Mouse (Mus musculus) induced T-regulatory cell, adult 2 months (primary cell): ENCODE measurements around the gene Mindy4.
A peak's percentile ranks its signal among the peaks of the same experiment; 100 is the strongest.

ENCODE experiments used
- DNase-seq: peaks from one replicate; pipeline ENCODE4 v3.0.0-alpha.2; 2012; ENCODE audit warnings: low read depth

Mindy4 gene

DNA sequence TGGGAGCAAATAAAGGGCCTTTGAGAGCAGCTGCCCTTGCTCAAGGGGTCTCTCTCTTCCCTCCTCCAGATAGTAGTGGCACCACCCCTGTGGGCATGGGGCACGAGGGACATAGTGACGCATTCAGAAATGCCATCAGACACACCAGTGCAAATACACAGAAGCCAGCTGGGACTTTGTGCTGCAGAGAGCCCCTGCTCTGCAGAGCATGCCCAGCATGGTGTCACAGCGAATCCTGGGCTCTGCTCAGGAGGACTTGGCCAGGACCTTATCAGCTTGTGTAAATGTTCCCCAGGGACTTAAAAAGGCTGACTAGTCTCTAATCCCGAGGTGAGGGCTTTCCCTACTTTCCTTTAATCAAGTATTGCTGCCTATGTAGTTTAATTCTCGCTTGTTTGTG lies 138.5 kb downstream of the Mindy4 start:
- DNase-seq = no peak

DNA sequence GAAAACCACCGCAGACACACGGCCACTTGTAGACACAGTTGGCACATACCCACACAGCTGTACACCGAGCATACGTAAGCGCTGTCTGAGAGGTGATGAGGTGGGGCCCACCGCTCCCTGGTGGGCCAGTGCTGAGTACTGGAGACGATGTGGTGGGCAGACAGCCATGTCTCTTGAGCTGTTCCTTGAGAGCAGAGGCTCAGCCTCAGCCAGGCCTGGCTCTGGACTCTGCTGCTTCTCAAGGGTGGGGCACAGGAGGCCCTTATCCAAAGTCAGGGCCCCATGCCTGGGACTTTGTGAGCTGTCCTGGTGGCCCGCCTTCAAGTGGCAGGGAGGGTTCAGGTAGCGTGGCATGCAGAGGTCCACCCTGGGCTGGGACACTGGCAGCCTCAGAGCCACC lies 139.1 kb downstream of the Mindy4 start:
- no peak for DNase-seq

DNA sequence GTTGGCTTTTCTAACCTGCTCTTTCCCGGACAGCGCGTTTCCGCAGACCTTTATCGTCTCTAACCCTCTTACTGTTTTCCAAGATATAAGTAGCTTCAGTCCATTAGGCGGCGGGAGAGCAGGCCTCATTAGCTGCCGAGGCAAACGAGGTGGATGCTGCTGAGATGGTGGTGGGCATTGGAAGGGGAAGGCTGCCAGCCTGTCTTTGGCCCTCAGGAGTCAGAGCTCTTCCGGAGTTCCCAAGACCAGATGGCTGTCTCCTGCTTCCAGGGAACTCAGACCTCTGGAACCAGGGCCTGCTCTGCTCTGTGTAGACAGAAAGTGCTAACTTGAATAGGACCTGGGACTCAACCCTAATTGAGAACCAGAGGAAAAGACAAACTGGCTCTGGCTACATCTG lies 140.3 kb downstream of the Mindy4 start:
- no peak for DNase-seq

DNA sequence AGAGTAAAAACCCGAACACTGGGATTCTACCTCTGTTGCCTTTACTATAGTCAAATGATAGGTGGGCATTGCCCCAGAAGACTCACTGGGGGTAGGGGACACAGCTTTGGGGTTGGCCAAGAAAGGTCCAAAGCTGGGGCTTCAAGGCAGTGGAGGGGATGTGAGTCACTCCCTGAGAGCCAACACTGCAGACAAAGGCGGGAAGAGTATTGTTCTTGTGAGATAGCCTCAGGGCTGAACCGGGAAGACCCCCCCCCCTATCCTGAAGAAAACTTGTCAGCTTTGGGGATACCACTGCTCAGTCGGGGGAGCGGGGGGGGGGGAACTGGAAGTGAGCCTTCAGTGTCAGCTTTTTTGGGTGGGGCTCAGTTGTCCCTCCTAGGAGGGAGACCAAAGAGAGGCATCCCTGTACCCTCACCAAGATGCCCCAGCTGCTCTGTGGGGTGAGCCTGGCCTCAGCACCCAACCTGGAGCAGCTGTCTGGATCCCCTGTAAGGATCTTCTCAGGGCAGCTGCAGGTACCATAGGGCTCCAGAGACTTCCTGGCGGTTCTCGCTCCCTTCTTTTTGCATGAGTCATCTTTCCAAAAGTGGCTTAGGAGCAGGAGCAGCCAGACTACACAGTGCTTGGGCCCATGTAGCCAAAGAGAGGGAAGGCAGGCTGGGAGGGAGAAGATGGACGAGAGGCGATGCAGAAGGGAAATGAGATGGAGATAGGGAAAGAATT lies 141.3 kb downstream of the Mindy4 start:
- DNase-seq = no peak

- no peak for DNase-seq
These were observed 142.1 kb downstream of the Mindy4 start for GRCm38 (mm10) chr6:55345264-55345663.

- no peak for DNase-seq
These were observed 143.3 kb downstream of the Mindy4 start for GRCm38 (mm10) chr6:55346491-55346890.

DNA sequence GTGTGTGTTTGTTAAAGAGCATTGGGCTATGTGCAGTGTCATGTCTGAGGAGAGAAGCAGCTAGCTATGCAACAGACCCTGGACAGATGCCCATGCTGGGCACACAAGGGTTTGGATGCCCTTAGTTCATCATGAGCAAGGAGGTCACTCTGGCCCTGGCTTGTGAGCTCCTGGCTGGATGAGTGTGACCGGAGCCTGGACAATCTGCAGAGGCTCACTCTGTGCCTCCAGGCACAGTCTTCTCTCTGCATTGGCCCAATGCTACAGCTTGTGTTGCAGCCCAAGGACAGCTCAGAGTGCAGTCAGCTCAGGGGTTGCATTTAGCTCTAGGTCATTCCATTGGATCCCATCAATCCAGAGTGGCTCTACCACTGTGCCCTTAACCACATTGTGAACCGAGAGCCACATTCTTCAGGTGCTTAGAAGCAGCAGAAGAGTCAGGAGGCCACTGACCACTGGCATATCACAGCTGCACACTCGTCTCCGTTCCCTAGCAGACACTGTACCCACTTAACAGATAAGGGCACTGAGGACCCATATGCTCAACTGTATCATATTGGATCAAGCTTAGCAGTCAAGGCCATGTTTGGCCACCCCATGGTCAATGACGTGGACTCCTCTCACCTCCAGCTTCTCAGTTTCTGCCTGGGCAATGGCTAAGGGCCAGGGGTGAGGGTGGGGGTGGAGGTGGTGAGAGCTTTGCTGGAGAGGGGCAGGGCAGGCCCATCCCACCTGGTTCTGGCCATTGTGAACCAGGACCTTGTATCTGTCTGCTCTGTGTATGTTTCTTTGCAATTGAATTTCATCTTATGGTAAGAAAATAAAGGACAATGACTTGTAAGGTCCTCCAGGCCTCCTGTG lies 144.8 kb downstream of the Mindy4 start:
- no peak for DNase-seq

DNA sequence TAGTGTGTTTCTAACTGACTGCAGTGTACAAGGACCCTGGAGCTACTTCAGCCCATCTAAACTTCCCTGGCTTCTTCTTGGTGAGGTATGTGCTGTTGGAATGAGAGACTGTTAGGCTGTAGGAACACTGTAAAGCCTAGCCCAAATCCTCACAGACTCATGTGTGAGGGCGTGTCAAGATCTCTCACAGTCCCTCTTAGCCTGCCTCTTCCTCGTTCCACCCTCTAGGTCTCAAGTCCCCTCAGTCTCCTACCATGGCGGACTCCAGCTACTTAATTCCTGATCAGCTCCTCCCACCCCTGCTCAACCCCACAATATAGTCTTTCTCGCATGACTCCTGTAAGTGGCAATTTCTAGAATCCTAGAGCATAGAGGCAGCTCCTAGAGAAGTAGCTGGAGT lies 146.0 kb downstream of the Mindy4 start:
- DNase-seq = no peak

GRCm38 (mm10) chr6:55350383-55350952 lies 147.3 kb downstream of the Mindy4 start:
- DNase-seq = no peak

DNA sequence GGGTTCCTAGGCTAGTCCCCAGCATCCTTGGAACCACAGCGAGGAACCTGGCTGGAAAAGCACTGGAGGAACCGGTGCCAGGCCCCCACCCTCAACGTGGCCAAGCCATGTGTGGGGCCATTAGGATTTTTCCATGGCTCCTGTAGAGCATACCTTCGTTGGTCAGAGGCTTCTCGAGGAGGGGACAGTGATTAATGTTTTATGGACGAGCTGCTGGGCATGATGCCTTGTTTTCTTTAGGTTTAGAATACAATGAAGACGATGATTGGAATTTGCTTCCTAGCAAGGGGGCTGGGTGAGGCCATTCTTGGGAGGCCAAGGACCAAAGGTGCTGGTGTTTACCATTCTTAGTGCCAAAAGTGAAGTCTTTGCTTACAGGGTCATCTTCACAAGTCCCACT lies 148.5 kb downstream of the Mindy4 start:
- no peak for DNase-seq

GRCm38 (mm10) chr6:55353711-55354445 lies 150.7 kb downstream of the Mindy4 start:
- DNase-seq = no peak

DNA sequence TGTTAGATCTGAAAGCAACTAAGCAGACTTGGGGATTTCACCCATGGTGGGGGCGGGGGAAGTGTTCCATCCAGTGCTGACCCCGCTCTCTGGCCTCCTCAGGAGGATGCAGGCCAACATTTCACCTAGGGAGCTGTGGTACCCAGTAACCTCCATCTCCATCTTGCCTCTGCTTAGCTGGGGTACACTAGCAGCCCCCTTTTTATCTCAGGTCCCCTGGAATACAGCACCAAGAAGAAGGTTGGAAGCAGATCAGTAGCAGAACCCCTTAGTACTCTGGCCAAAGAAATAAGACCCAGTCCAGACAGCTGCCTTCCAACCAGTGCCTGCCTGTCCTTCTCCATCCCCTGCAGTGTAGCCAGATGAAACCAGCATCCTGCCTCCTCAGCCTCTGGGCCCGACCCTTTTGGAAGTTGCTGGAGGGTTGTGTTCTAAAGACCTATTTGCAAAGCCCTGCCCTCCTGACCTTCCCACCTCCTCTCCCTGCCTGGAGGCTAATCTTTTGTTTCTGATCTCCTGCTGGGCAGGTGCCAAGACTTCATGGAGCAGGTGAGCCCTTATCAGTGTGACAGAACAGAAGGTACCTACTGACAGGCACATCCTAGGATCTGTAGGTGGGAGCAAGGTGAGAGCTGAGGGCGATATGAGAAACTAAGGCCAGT lies 151.4 kb downstream of the Mindy4 start:
- DNase-seq = no peak

GRCm38 (mm10) chr6:55355575-55355974 lies 152.4 kb downstream of the Mindy4 start:
- DNase-seq = no peak

DNA sequence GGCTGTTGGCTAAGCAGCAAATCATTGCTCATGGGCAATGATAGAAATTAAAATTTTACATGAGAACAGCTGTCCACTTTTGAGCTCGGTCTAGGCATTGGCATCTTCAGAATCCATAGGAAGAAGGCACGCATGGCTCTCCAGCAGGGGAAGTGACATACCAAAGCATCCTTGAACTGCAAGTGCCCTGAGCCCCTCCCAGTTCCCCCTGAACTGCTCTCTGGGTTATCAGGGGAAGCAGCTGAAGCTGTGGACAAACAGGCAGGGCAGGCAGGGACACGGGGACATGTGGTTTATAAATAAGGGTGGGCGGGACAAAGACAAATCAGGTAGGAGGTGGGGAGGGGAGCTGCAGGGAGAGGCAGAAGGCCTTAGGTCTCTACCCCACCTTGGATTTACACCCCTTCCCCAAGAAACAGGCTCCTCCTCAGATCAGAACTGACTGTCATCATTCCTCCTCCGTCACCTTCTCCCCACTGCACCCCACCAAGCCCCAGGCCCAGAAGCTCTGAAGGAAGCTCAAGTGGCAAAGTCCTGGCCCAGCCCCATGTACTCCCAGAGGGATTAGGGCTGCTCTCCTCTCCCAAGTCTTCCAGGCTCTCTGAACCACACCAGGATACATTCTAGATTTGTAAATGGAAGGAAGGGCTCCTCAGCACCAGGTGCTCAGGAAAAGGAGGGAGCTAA lies 153.0 kb downstream of the Mindy4 start:
- no peak for DNase-seq

GRCm38 (mm10) chr6:55356976-55357635 lies 153.9 kb downstream of the Mindy4 start:
- no peak for DNase-seq

GRCm38 (mm10) chr6:55357636-55358031 lies 154.5 kb downstream of the Mindy4 start:
- DNase-seq = no peak

- peak; percentile 39 for DNase-seq
These were observed 155.6 kb downstream of the Mindy4 start for GRCm38 (mm10) chr6:55358731-55359143.

GRCm38 (mm10) chr6:55362663-55363062 lies 159.5 kb downstream of the Mindy4 start:
- no peak for DNase-seq

DNA sequence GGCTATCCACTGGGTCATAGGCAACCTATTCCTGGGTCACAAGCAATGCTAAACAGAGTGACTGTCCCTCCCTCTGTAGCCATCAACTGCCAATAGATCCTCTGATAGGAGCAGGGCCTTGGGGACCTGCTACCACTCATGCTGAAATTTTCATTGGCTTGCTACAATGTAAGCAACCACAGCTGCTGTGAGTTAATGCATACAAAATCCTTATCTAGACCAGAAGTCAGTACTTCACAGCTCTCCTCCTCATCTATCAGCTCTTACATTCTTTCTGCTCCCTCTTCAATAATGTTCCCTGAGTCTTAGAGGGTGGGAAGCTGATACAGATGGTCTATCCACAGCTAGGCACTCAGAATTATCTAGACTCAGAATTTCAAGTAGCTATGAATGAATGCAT lies 163.9 kb downstream of the Mindy4 start:
- DNase-seq = no peak
